Mouse (Mus musculus) neutrophil, adult 5-6 weeks (primary cell): Measurements from ENCODE around the gene Nrtn. TPM values are rescaled to one million over a fixed set of nuclear protein-coding genes. Genes with fewer than 3 reads are reported as not detected.

ENCODE experiments used
- ATAC-seq: fragments of 151-379, 151-347 bp; 2 replicates; pipeline ENCODE4 v1.8.0; 2017; ENCODE audit warnings: mild to moderate bottlenecking, moderate TSS enrichment; ENCODE audit not compliant: insufficient number of reproducible peaks, poor library complexity, low FRiP score, severe bottlenecking; ENCODE audit errors: extremely low read depth
- total RNA-seq: library from RNA; stranded (forward); fragments of 200-1000 nt; gene quantifications from 2 replicates; pipeline ENCODE4 v1.2.3, GENCODE M21; 2017

Gene Nrtn
- total RNA-seq, 1 experiment from 2014 or later, result not detected

- no peak for ATAC-seq
Measured at GRCm38 (mm10) chr17:56729151-56729550, 28.2 kb downstream of the Nrtn start.

- ATAC-seq, result no peak
Measured at GRCm38 (mm10) chr17:56728117-56728516, 29.2 kb downstream of the Nrtn start.

GRCm38 (mm10) chr17:56727659-56728058 is 29.7 kb downstream of the Nrtn start:
- ATAC-seq, result no peak

GRCm38 (mm10) chr17:56727029-56727649 is 30.2 kb downstream of the Nrtn start:
- no peak for ATAC-seq

GRCm38 (mm10) chr17:56723419-56724161 is 33.7 kb downstream of the Nrtn start:
- ATAC-seq, result no peak

- ATAC-seq, result no peak
Measured at GRCm38 (mm10) chr17:56722441-56722840, 34.9 kb downstream of the Nrtn start.

GRCm38 (mm10) chr17:56717363-56718058 is 39.8 kb downstream of the Nrtn start, which contains the start of the genes Ndufa11 and Vmac:
Gene Ndufa11 (plus strand): TSS chr17:56717767.
Gene Vmac (minus strand): TSS chr17:56718022.
- peak; percentile 55 for ATAC-seq

- ATAC-seq, result peak; percentile 82
Measured at GRCm38 (mm10) chr17:56716655-56717362, 40.5 kb downstream of the Nrtn start.

- no peak for ATAC-seq
Measured at GRCm38 (mm10) chr17:56715914-56716654, 41.2 kb downstream of the Nrtn start.

GRCm38 (mm10) chr17:56715360-56715759 is 42.0 kb downstream of the Nrtn start:
- ATAC-seq, result no peak

- ATAC-seq, result no peak
Measured at GRCm38 (mm10) chr17:56709708-56710107, 47.6 kb downstream of the Nrtn start.

- ATAC-seq, result no peak
Measured at GRCm38 (mm10) chr17:56708692-56709091, 48.6 kb downstream of the Nrtn start.

- no peak for ATAC-seq
Measured at GRCm38 (mm10) chr17:56706515-56706914, 50.8 kb downstream of the Nrtn start.

GRCm38 (mm10) chr17:56703038-56703437 is 54.3 kb downstream of the Nrtn start:
- ATAC-seq, result no peak

Other genes starting within 250 kb of the Nrtn start
- not detected in 2 replicates for gene Znrf4, start 245.1 kb downstream of the Nrtn start, total RNA-seq
- gene Gm20219, start 203.1 kb downstream of the Nrtn start, total RNA-seq, result 2.2 and 3.3 TPM in 2 replicates
- gene Safb2, start 172.9 kb downstream of the Nrtn start, total RNA-seq, result 329 and 358 TPM in 2 replicates
- gene Safb, start 172.7 kb downstream of the Nrtn start, total RNA-seq, result 243 and 262 TPM in 2 replicates
- 33.3 and 62.5 TPM in 2 replicates for gene 2410015M20Rik, start 147.8 kb downstream of the Nrtn start, total RNA-seq
- 894 and 902 TPM in 2 replicates for gene Rpl36, start 144.1 kb downstream of the Nrtn start, total RNA-seq
- 32.6 and 32.9 TPM in 2 replicates for gene Lonp1, start 130.6 kb downstream of the Nrtn start, total RNA-seq
- gene Catsperd, start 129.4 kb downstream of the Nrtn start, total RNA-seq, result not detected in 2 replicates
- gene Ranbp3, start 84.2 kb downstream of the Nrtn start, total RNA-seq, result 64.5 and 65.3 TPM in 2 replicates
- gene Ndufa11, start 39.8 kb downstream of the Nrtn start, total RNA-seq, result 31.2 and 33.6 TPM in 2 replicates
- 10.7 and 10.8 TPM in 2 replicates for gene Vmac, start 39.5 kb downstream of the Nrtn start, total RNA-seq
- 25.9 and 27.0 TPM in 2 replicates for gene Dus3l, start 7.2 kb upstream of the Nrtn start, total RNA-seq
- 0.25 and 0.58 TPM in 2 replicates for gene Prr22, start 12.7 kb upstream of the Nrtn start, total RNA-seq
- 8.6 and 11.1 TPM in 2 replicates for gene Rfx2, start 73.5 kb upstream of the Nrtn start, total RNA-seq
- gene Acsbg2, start 116.9 kb upstream of the Nrtn start, total RNA-seq, result not detected in 2 replicates
- not detected in 2 replicates for gene 1700061G19Rik, start 117.9 kb upstream of the Nrtn start, total RNA-seq
- 13.0 and 13.8 TPM in 2 replicates for gene Mllt1, start 177.9 kb upstream of the Nrtn start, total RNA-seq
- gene Acer1, start 224.6 kb upstream of the Nrtn start, total RNA-seq, result not detected in 2 replicates
- 23.0 and 28.9 TPM in 2 replicates for gene Clpp, start 232.8 kb upstream of the Nrtn start, total RNA-seq
- 10.6 and 17.9 TPM in 2 replicates for gene Alkbh7, start 239.8 kb upstream of the Nrtn start, total RNA-seq
- not detected in 2 replicates for gene Pspn, start 242.5 kb upstream of the Nrtn start, total RNA-seq